Mouse (Mus musculus) layer of hippocampus, adult 8-10 months (tissue): ENCODE data around the gene Ptpn18. TPM values are rescaled to one million over a fixed set of nuclear protein-coding genes. Genes with fewer than 3 reads are reported as not detected.
"Not testable (repeated sequence)": the region's sequence is repeated elsewhere in the genome, so short reads cannot be mapped to it uniquely, and the experiment has no call there.

ENCODE experiments used
- DNase-seq, 2 experiments: peaks; one replicate each; pipeline ENCODE4 v3.0.0; 2022; ENCODE audit warnings: low spot score in 2 of 2
- total RNA-seq, 4 experiments: library from RNA; stranded (reverse); gene quantifications; 2 replicates each; pipeline ENCODE4 v1.2.4; 2022

The Ptpn18 gene
- total RNA-seq = 10 to 100 TPM in 1 of 4 experiments, 1 to 10 TPM in 3; 5.0 to 11.9 (median 8.9) TPM

DNA sequence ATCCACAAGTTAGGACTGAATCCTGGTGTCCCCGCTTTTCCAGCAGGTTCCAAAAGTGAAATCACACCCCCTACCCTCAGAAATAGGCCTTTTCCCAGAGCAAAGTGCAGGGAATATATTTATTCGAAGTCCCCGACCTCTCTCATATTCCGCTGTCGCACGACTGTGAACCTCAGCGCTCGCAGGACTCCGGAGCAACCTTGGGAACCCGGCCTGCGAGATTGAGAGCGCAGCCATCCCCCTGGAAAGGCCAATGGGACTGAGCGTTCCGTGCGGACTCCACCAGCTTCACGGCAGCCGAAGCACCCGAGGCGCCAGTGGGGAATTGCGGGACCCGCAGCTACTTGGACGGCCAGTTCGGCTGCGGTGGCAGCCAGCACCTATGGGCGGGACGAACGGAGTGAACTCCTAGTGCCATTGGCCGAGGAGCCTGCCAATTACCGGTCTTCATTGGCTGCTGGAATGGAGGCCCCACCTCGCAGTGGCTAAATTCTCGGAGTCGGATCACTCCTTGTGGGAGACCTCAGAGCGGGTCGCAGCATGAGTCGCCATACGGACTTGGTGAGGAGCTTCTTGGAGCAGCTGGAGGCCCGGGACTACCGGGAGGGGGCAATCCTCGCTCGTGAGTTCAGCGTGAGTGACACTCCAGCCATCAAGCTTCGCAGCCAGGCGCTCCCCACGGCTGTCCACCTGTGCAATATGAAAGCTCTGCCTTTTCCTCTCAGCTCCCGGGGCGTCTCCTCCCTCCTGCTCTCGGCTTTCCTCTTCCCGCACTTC, at the start of gene Ptpn18:
TSS of gene Ptpn18 (plus strand) at position 479 of the 777 bp plus-strand sequence.
- peak; percentile 72 to 87 for DNase-seq

DNA sequence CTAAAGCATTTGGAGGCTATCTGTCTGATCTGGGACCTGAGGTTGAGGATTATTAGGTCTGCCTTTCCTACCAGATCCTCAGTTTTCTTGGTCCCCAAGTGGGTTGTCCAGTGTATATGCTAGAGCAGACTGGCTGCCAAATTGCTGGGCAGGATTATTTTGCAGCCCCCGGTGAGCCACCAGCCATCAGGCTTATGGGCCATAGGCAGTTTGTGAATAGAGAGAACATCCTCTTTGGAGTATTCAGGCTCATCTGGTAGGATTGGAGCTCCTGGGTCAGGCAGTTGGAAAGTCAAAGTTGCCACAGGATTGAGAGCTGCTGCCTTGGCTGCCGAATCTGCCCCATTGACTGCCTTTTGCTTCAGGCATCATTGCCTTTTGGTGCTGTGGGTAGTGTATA, 31.1 kb upstream of the Ptpn18 start:
- DNase-seq = no peak

DNA sequence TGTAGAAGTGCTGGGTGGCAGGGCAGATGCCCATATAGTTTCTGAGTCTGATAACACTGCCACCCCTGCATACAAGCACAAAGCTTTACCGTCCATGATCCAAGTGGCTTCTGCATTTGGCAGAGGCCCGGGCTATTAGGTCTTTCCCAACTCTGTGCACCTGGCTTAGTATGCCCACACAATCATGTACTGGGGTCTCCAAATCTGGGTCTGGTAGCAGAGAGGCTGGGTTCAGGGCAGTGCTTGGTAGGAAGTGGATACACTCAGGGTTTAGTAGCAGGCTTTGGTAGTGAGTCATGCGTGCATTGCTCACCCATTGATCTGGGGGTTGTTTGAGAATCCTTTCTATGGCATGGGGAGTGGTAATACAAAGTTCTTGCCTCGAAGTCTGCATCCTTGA, 30.3 kb upstream of the Ptpn18 start:
- no peak for DNase-seq

DNA sequence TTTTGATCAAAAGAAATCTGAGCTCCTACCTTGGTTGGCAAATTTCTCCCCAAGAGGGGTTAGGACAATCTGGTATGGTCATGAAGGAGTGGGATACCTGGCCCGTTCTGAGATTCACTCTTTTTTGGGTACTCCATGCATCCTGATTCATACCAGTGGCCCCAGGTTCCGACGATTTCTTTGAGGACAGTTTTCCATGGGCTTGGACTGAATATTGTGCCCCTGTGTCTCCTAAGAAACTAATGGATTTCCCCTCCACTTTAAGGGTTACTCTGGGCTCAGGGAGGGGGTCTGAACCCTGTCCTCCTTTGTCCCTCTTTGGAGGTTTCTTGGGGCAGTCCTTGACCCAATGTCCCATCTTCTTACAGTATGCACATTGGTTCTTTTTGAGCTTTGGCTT, 28.6 kb upstream of the Ptpn18 start:
- no peak for DNase-seq

DNA sequence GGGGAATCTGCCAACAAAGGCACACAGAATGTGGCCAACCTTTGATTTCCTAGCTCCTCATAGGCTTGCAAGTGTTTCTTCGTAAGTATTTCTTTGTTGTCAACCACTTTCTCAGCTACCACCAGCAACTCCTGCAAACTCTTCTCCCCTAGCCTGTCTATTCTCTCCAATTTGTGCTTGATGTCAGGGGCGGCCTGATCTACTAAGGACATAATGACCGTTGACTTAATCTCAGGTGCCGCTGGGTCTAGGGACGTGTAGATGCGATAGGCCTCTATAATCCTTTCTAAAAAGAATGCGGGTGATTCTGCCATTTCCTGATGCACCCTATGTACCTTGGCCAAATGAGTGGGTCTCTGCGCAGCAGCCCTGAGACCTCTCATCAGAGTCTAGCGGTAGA, 28.1 kb upstream of the Ptpn18 start:
- DNase-seq = no peak

DNA sequence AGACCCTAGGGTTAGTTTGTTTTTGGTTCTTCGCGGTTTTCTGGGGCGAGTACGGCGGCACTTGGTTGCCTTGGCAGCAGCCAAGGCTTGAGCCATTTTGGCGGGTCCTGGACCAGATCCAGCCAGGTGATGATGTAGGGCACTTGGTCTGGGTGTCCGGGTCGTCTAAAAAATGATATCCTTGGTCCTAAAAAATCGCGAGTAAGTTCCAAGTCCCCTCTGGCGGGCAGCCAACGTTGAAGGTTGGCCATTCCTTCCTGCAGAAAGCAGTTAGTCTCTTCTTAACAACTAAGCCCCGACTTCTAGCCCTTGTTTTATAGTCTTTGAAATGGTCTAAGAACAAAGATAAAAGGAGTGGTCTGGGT, 27.2 kb upstream of the Ptpn18 start:
- DNase-seq = no peak

DNA sequence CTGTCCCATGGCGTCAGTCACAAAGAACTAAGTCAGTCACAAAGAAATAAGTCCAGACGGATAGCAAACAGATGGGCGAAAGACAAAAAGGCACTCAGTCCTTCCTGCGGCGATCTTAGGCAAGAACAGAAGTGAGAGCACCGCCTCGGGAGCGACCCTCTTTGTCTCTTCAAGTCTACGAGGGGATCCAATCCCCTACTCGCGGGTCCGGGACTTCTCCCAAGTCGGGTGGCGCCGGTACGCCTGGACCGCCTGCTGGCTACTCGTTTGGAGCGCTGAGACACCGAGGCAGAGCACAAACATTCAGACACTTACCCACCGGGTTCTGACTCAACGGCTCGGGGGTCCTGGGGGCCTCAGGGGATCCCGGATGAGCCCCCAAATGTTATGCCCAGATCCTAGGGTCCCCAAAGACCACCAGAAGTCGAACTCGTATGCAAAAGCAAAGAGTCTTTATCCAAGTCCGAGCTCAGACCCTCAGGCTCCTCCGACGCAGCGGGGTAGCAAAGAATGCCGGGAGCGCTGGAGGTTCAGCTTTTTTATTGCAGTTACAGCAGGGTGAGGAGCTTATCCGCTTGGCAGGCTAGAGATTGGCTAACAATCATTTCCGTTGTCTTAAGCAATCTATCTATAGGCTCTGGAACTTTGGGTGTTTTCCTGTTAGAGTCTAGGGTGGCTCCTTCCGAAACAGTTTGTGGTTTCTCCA, 26.6 kb upstream of the Ptpn18 start:
- DNase-seq = peak in 1 of 2 experiments; percentile 32

DNA sequence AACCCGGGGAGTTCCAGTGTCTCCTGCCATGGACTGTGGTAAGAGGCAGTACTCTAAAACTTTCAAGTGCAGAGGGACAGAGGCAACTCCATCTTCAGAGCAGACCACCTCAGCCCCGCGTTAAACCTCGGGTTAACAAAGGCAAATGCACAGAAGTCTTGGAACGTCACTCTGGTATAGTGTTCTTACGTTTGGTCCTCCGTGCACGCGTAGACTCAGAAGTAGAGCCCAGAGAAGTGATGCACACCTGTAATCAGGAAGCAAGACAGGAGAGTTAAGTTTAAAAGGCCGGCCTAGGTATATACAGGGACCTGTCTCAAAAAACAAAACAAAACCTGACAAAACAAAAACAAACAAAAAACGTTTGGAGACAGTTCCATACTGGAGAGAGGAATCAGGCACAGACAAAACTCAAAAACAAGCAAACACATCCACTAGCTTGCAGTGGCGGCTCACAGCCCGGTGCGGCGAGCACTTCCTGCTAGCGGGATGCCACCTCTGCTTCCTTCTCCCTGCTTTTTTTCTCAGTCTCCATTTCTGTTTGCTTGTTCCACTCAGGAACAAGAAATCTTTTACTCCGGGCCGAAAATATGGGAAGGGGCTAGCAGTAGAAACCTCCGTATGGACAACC, 25.6 kb upstream of the Ptpn18 start:
- DNase-seq = no peak

DNA sequence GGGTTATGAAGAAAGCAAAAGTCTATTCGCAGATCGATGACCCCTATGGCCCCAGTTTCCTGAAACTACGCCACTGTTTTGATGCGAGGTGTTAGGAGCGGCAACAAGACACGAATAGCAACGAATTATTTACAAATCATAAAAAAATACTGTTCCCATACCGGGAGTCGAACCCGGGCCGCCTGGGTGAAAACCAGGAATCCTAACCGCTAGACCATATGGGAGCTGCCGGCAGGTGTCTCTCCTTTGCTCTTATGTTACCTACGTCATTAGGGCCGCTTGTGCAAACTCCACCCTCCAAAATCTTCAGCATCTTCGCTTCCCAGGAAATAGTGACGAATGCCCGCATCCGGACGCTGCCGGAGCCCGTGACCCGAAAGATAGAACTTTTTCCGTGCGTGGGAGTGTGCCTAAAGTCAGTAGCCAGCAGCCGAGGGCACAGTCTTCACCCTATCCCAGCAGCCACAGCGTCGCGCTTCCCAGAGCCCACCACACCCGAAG, 24.9 kb upstream of the Ptpn18 start:
- DNase-seq = peak; percentile 86 to 95

DNA sequence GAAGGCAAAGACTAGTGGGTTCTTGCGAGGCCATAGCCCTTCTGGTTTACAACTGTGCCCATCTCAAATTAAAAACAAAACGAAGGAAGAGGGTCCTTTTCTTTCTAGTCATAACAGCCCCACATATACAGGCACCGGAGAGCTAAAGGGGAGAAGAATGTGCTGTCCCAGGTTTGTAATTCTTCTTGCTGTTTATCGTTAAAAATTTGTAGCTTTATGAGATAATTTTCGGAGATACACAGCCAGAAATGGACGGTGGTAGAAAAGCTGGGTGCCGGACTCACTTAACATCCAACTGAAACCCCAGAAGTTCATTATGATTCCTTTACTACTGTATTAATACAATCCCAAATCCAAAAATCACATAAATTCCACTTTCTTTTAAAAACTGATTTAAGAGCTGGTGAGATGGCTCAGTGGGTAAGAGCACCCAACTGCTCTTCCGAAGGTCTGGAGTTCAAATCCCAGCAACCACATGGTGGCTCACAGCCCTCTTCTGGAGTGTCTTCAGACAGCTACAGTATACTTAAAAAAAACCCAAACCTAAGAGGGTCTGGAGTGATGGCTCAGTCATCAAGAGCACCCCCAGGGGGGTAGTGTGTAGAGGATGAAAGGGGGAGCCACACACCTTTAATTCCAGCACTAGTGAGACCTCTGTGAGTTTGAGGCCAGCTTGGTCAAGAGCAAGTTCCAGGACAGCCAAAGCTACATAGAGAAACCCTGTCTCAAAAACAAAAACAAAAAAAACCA, 24.0 kb upstream of the Ptpn18 start:
- DNase-seq = no peak

DNA sequence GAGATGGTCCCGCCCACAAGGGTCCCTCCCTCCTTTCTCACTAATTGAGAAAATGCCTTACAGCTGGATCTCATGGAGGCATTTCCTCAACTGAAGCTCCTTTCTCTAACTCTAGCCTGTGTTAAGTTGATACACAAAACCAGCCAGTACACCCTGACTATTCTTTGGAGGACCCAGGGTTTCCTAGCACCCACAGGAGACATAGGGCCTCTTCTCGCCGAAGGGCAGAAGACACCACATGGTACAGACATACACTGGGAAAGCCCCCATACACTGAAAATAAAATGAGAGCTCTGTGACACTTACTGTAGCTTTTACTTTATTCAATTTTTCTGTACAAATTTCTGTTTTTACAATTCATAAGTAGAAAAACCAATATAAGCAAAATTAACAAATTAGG, 23.2 kb upstream of the Ptpn18 start:
- DNase-seq = no peak

DNA sequence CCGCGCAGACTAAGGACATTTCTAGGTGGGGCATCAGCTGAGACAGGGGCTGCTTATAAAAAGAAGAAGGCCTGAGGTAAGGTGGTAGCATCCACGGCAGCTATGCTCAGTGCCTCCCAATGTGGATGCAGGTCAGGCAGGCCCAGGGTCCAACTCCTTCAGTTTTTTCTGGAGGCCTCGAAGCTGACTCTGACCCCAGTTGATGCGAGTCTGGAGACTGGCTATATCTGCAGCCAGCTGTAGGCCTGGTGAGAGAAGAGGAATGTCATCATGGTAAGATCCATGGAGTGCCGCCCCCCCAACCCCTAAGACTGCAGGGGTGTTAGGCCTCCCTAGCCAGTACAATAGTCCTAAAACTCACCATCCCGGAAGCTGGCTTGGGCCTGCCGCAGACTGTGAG, 22.2 kb upstream of the Ptpn18 start:
- DNase-seq = not testable (repeated sequence)

DNA sequence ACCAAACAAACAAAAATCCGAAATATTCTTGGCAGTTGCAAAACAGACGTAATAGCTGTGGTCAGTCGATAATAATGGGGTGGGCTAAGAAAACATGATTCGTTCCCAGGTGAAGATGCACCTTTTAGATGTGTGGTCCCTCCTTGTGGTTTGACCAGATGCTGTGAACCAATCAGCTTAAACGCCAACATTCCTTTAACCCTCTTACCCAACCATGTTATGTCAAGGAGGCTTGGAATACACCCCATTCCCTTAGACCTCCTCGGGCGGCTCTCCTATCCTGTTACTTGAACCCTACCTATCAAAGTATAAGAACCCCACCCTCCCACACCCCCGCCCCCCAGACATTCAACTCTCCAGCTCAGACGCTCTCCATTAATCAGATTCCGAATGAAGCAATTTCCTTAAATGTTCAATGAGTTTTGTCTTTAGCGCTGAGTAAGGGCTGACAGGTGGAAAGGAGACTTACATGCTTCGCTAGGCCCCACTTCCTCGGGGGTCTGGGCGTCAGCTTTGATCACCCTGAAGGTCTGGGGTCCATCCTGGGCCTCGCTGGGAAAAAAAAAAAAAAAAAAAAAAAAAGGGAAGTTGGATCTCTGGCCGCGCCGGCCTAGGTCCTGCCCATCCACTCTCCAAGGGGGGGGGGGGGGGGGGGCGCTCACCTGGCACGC, 21.0 kb upstream of the Ptpn18 start:
- DNase-seq = no peak

DNA sequence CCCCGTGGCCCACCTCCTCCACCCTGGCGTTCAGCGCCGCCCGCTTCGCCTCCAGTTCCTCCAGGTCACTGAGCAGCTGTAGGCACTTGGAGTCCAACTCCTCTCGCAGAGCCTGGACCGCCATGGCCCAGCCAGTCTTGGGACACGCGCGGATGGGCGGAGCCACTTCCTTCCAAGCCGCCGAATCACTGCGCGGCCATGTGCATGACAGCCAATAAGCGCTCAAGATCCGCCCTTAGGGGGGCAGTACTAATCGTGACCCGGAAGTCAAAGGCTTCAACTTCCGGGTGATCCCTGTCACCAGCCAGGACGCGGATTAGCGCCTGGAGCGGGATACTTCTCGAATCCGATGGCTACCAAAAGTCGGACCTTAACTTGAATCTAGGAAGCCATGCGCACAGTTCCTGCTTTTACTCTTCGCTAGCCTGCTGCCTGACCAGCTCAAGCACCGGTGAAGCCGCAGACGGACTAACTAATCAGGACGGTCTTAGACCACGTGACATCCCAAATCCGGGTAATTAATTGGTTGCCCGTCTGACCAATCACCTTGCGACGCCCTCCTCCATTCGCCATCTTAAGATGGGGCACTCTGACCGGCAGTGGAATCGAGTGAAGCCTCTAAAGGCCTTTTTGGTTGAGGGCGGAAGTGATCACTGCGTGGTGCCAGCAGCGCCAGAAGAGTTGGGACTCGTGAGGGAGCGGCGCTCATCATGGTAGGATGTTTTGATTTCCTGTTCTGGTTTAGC, 20.2 kb upstream of the Ptpn18 start, which contains the start of the genes Ccdc115 and Imp4:
TSS of gene Ccdc115 (minus strand) at position 458 of the 746 bp plus-strand sequence.
TSS of gene Imp4 (plus strand) at position 637 of the 746 bp plus-strand sequence.
- peak; percentile 96 for DNase-seq

DNA sequence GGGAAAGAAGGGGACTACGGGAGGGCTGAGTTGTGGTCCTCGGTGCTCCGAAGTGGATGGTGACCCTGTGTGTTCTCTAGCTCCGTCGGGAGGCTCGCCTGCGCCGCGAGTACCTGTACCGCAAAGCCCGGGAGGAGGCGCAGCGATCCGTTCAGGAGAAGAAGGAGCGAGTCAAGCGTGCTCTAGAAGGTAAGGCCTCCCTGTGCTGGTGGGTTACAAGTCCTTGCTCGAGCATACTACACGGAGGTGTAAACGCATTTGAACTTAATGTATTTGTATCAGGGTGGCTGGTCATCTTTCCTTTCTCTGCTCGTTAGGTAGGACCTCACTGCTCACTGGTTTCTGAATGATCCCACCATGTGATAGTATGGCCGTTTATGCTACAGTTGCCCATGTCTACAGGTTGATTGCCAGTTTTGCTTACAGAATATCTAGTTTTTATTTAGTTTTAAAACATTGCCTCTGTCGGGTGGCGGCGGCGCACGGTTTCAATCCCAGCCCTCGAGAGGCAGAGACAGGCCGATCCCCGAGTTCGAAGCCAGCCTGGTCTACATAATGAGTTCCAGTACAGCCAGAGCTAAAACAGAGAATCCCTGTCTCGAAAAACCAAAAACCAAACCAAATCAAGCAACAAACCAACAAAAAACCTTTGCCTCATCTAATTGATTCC, 19.5 kb upstream of the Ptpn18 start:
- DNase-seq = no peak

DNA sequence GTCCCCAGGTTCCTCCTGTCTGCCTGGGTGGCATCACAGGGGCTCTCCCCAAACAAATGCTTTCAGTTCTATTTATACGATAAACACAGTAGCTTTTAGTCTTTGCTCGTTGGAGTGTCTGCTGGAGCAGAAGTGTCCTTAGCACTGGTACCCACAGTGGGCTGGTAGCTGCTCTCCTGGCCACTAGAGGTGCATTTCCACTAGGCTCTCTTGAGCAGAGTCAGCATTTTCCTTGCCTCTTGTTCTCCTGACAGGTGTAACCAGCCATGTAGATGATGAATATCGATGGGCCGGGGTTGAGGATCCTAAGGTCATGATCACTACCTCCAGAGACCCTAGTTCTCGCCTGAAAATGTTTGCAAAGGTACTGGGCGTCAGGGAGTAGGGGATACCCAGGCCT, 16.4 kb upstream of the Ptpn18 start:
- no peak for DNase-seq

DNA sequence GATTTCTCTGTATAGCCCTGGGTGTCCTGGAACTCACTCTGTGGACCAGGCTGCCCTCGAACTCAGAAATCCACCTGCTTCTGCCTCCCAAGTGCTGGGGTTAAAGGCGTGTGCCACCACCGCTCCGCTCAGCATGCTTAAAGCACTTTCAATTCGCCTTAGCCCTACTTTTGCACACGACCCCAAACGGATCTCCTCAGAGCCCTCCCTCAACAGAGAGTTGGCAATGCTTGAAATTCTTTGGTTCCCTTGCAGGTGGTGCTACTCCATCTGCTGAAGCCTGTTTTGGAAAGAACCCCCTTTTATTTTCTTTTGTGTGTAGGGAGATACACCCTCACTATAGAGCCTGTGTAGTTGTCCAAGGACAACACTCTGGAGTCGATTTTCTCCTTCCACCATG, 1.1 kb upstream of the Ptpn18 start:
- no peak for DNase-seq

DNA sequence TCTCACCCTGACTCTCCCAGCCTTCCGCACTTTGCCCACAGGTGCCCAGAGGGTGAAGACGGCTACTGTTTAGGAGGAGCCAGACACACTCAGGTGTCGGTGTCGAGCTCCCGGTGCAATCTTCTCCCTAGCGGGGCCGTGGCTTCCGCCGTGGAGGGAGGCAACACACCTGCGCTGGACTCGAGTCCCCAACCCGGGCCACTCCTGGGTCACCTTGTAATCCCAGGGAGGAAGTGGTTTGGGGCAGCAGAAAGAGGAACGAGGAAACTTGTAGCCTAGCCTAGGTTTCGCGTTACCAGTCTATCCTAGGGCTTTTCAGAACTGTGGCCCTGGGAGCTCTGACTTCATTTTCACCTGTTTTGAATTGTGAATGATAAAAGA, 489 bp downstream of the Ptpn18 start:
- DNase-seq = no peak

DNA sequence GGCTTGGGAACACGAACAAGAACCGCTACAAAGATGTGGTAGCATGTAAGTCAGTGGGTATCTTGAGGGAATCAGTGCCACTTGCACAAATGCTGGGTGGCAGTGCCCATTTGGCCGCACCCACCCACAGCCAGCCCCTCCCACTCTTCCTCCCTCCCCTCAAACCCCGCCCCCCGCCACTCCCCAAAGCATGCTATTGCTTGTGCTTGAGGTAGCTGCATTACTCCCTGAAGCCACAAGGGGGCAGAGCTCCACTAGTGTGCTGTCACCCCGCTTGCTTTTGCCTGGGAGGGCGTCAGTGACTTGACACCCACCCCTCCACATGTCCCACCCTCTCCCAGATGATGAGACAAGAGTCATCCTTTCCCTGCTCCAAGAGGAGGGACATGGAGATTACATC, 3.2 kb downstream of the Ptpn18 start:
- peak in 1 of 2 experiments; percentile 45 for DNase-seq
